Mouse (Mus musculus) embryonic facial prominence, embryonic 14.5 days (tissue): ENCODE measurements around the gene Ckap5. TPM values are rescaled to one million over a fixed set of nuclear protein-coding genes. Genes with fewer than 3 reads are reported as not detected.

Experiments used
- ATAC-seq: fragments of 200-750 bp; cut with Nextera tagmentation; 2 replicates; pipeline ENCODE4 v1.8.0; 2017; ENCODE audit warnings: low read depth, moderate number of reproducible peaks, moderate TSS enrichment
- DNase-seq: peaks from one replicate; pipeline ENCODE4 v3.0.0-alpha.2; 2015; ENCODE audit warnings: low spot score
- H3K27ac ChIP-seq: fragments of 300-500 bp; sonication (generic); replicated peaks from 2 replicates; pipeline ENCODE4 v1.5.1; 2014; ENCODE audit warnings: low read depth, mild to moderate bottlenecking, low read length, moderate library complexity
- H3K27me3 ChIP-seq: fragments of 300-500 bp; sonication (generic); replicated peaks from 2 replicates; pipeline ENCODE4 v1.6.1; 2014; ENCODE audit warnings: low read length; ENCODE audit not compliant: control insufficient read depth, insufficient read depth
- H3K36me3 ChIP-seq: fragments of 300-500 bp; sonication (generic); 2 replicates; pipeline ENCODE4 v1.6.1; 2014; ENCODE audit warnings: low read length, mixed read lengths; ENCODE audit not compliant: control insufficient read depth, insufficient read depth
- H3K4me1 ChIP-seq: fragments of 300-500 bp; sonication (generic); 2 replicates; pipeline ENCODE4 v1.6.1; 2014; ENCODE audit warnings: antibody characterized with exemption, low read length; ENCODE audit not compliant: control insufficient read depth, insufficient read depth
- H3K4me2 ChIP-seq: fragments of 300-500 bp; sonication (generic); 2 replicates; pipeline ENCODE4 v1.6.1; 2014; ENCODE audit warnings: low read depth, mild to moderate bottlenecking, low read length, moderate library complexity, mixed read lengths
- H3K4me3 ChIP-seq: fragments of 300-500 bp; sonication (generic); 2 replicates; pipeline ENCODE4 v1.5.1; 2014; ENCODE audit warnings: low read depth, mild to moderate bottlenecking, low read length
- H3K9ac ChIP-seq: fragments of 300-500 bp; sonication (generic); 2 replicates; pipeline ENCODE4 v1.6.1; 2014; ENCODE audit warnings: low read depth, mild to moderate bottlenecking, low read length, moderate library complexity, mixed read lengths
- H3K9me3 ChIP-seq: fragments of 300-500 bp; sonication (generic); 2 replicates; pipeline ENCODE4 v1.6.1; 2016; ENCODE audit warnings: low read length; ENCODE audit not compliant: control insufficient read depth
- WGBS: fragments of 180-500 bp; shearing (Covaris S2); extraction: QIAGEN DNeasy Blood & Tissue Kit; methylation state at CpG from one replicate; pipeline ENCODE4 v1.1.7; 2014; 5-methylcytosine and 5-hydroxymethylcytosine counted together
- polyA plus RNA-seq: library from polyadenylated mRNA; unstranded; fragments of >200 nt; fragmentation: Nextera tagmentation; extraction: Ambion mirVana; gene quantifications from 2 replicates; pipeline ENCODE4 v1.2.1, GENCODE M21; 2014

Ckap5 gene
- polyA plus RNA-seq, 1 experiment from 2014 or later, result 65.7 TPM

DNA sequence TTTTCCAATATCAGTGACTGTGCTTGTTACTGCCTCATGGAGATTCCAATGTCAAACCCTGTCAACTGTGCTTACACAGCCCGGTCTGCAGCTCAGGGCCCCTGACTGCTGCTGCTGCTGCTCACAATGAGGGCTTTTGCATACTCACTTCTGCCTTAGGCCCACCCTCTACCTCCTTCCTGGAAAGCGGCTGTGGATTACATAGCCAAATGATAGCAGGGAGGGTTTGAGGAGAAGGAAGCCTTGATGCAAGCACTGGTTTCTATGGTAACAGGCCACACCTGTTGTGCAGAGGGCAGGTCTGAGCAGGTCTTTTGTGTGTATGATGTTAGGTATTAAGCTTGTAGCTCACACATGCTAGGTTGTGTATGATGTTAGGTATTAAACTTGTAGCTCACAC lies 141.2 kb downstream of the Ckap5 start:
- Histone ChIP-seq H3K4me2 (no peak overlapping the region), H3K36me3 (peaks cover 89% of the 10 kb centered on the region), H3K4me1 (no peaks in the 10 kb centered on the region), H3K27ac (no peak overlapping the region), H3K9ac (no peak overlapping the region), H3K4me3 (no peak overlapping the region), H3K27me3 (no peaks in the 10 kb centered on the region), H3K9me3 (no peaks in the 10 kb centered on the region)
- WGBS, result 62% methylated on average over 2 of the region's 2 CpGs
- ATAC-seq (peak; percentile 69), DNase-seq (peak; percentile 83)

GRCm38 (mm10) chr2:91669326-91669725 lies 142.8 kb downstream of the Ckap5 start:
- H3K4me3 ChIP-seq, result no peak overlapping the region
- no peak overlapping the region for H3K9ac ChIP-seq
- ATAC-seq (no peak), DNase-seq (no peak)
- no peaks in the 10 kb centered on the region for H3K4me1 ChIP-seq
- no peaks in the 10 kb centered on the region for H3K9me3 ChIP-seq
- H3K36me3 ChIP-seq, result peaks cover 84% of the 10 kb centered on the region
- no peak overlapping the region for H3K27ac ChIP-seq
- no peak overlapping the region for H3K4me2 ChIP-seq
- WGBS, result 89% methylated on average over 6 of the region's 8 CpGs
- no peaks in the 10 kb centered on the region for H3K27me3 ChIP-seq

DNA sequence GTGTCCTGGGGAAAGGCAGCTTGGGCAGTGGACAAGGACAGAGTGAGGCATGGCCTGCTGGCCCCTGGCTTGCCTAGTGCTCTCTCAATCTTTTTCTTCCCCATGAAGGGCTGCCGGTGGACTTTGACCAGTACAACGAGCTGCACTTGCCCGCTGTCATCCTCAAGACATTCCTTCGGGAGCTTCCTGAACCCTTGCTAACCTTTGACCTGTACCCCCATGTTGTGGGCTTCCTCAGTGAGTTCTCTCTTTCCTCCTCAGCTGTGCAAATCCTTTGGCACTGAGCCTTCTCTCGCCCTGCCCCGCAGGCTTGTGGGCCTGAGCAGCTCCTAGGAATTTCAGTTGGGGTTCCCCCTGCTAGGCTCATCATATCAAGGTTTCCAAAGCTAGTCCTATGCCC lies 143.5 kb downstream of the Ckap5 start:
- no peaks in the 10 kb centered on the region for H3K4me1 ChIP-seq
- no peak overlapping the region for H3K4me2 ChIP-seq
- no peak for DNase-seq
- no peak for ATAC-seq
- no peaks in the 10 kb centered on the region for H3K27me3 ChIP-seq
- H3K9me3 ChIP-seq, result no peaks in the 10 kb centered on the region
- WGBS, result 89% methylated on average over 6 of the region's 6 CpGs
- H3K4me3 ChIP-seq, result no peak overlapping the region
- no peak overlapping the region for H3K9ac ChIP-seq
- H3K27ac ChIP-seq, result no peak overlapping the region
- H3K36me3 ChIP-seq, result peaks cover 84% of the 10 kb centered on the region

Other genes with a start within 250 kb of the Ckap5 start
- 56.0 and 59.2 TPM in 2 replicates for gene 1110051M20Rik, start 82.1 kb upstream of the Ckap5 start, polyA plus RNA-seq
- gene Lrp4, start 69.3 kb upstream of the Ckap5 start, polyA plus RNA-seq, result 7.3 and 7.6 TPM in 2 replicates
- gene F2, start 109.7 kb downstream of the Ckap5 start, polyA plus RNA-seq, result 2.0 and 2.1 TPM in 2 replicates
- gene Zfp408, start 123.0 kb downstream of the Ckap5 start, polyA plus RNA-seq, result 4.0 and 5.0 TPM in 2 replicates
- 117 and 120 TPM in 2 replicates for gene Arhgap1, start 123.1 kb downstream of the Ckap5 start, polyA plus RNA-seq
- 27.2 and 31.0 TPM in 2 replicates for gene Atg13, start 183.8 kb downstream of the Ckap5 start, polyA plus RNA-seq
- 11.9 and 14.7 TPM in 2 replicates for gene Harbi1, start 184.1 kb downstream of the Ckap5 start, polyA plus RNA-seq
- 15.3 TPM in 2 replicates for gene Ambra1, start 203.4 kb downstream of the Ckap5 start, polyA plus RNA-seq